Mouse (Mus musculus) left cerebral cortex, adult 11 months (tissue): ENCODE measurements around the gene Ccdc122.
"Not testable (repeated sequence)": the region's sequence is repeated elsewhere in the genome, so short reads cannot be mapped to it uniquely, and the experiment has no call there.

Experiments
- DNase-seq: peaks from one replicate; pipeline ENCODE4 v3.0.0; 2022; ENCODE audit warnings: low spot score

Gene Ccdc122

DNA sequence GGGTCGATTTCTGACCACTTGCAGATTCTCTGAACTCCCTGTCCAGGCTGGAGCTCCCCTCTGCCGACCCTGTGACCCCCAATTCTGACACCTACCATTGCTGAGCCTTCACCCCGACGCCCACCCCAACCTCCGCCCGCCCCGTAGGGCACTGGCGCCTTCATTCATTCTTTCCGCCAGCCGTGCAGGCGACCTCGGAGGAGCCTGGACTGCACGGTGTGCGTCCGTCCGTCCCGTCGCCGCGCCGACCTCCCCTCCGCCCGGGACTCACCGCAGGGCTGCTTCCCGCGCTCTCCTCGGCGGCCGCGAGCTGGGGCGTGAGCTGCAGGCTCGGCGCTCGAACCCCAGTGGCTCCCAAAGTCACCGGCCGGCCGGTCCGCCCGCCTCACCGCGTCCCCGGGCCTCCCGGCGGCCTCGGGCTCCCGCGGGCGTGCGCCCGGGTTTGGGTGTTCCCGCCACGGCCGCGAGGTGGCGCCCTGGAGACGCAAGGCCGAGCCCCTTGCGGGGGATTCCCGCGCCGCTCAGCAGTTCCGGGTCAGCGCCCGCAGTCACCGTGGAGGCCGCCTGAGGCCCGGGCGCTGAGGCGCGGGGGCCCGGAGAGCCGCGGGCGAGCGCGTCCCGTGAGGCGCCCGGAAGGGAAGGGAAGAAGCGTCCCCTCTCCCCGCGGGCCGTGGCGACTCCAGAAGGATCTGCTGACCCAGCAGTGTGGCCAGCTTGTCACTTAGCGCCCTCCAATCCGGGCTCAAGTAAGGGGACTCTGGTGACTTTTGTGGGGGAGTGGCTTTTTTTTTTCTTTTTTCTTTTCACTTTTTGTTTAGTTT is at the start of gene Ccdc122, which contains the start of gene Lacc1:
TSS of gene Ccdc122 (plus strand) at position 547 of the 821 bp plus-strand sequence.
TSS of gene Lacc1 (minus strand) at position 679 of the 821 bp plus-strand sequence.
- peak; percentile 36 for DNase-seq

DNA sequence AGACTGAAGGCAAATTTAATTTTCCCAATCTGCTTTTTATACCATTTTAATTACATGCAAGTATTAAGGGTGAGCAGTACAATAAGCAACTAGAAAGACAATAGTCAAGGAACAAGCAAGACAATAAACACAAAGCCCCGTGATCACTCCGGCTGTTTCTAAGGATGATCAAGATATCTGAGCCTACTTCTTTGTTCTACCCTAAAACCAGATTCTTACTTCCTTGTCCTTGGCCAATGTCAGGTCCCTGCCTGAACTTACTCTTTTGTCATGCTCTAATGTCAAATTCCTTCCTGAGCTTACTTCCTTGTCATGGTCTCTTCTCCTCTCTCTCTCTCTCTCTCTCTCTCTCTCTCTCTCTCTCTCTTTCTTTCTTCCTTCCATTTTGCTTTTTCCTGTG is 46.2 kb upstream of the Ccdc122 start:
- DNase-seq = not testable (repeated sequence)

DNA sequence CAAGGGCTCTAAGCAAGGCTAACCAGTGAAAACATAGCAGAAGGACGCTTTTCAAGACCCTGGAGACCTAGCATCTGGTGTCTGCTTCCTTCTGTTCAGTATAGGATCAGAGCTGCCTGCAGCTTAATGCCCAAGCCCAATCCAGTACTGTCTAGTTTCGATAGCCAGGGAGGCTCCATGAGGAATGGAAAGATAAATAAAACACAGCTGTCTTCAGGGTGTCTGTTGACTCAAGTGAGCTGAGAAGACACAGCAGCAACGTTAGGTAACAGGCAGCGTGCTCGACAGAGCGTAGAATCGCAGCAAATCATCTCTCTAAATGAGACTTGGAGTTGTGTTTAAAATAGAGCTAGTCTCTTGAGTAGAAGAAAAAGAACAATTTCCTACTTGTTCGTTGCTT is 31.8 kb upstream of the Ccdc122 start:
- no peak for DNase-seq

DNA sequence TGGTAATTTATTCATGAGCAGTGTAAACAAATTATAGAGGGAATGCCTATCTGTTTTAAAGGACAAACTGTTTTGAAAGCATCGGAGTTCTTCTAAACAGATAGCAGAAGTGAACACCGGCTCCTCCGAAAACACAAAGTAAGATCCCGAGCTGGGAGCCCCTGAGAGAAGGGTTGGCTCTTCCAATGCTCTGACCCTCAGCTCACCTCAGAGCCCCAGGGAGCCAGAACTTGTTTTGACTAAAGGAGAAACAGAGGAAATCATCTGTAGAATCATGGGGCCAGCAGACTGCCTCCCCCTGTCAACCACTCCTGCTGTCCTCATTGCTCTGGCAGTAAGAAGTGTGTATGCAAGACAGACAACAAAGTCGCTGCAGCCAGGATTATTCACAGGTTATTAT is 31.0 kb upstream of the Ccdc122 start:
- no peak for DNase-seq

DNA sequence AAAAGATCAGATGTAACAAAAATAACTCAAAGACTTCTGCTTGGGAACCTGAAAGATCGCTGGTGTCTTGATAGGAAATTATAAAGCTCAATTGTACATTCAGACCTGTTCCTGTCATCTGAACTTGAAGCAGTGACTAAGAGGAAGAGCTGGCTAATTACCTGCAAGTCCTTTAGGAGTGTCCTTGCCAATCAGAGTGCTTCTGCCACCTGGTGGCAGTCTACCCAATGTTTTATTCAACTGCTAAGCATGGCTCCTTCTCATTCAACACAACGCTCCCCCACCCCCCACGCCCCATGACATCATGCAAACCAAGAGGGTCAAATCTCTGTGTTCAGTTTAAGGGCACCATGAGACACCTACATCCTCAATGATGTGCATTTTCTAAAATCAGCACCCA is 28.3 kb upstream of the Ccdc122 start:
- DNase-seq = peak; percentile 72

DNA sequence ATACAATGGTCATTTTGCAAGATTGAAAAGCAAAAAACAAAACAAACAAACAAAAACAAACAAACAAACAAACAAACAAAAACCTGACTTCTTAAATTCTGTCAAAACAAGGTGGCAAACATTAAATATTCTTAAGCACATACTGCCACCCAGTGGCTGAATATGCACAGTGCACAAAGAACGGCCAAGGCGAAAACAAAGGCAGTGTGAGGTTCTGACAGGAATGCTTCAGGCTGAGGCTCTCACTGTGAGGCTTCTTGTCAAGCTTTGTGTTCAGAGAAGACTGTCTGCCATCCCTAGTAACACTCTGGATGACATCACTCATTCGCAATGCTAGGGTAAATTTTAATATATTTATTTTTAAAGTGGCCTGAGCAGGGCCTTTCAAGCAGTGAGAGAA is 24.8 kb upstream of the Ccdc122 start:
- DNase-seq = peak; percentile 48

DNA sequence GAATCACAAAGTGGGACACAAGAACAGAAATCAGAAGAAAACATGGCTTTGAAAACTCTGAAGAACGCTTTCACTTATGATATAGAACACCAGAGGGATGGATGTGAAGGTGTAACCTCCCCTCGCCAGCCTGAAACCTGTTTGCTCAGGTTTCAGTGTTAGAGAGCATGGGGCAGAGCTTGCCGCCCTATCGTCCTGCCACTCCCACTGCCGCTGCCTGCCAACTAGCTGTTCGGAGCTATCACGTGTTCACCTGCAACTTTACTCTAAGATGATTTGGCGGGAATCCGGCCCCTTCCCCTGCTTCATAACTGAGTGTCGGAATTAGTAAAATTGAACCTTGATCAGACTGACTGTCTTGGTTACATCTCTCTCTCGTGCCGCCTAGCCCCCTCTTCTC is 19.8 kb upstream of the Ccdc122 start:
- not testable (repeated sequence) for DNase-seq

DNA sequence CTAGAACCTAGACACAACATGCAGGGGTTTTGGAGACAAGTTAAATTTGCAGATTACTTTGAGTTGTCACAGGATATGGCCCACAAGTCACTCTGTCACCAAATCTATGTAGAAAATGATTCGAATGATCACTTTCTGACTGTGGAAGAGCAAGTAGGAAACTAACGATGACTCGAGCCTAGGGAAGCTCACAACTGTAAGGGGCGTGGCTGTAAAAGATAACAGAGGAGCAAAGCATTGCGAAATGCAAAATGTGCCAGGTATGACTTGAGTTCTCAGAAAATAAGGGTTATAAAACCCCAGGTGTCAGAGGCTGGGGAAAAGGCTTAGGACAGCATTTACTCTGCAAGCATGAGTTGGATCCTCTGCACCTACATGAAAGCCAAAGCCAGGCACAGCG is 19.4 kb upstream of the Ccdc122 start:
- no peak for DNase-seq

DNA sequence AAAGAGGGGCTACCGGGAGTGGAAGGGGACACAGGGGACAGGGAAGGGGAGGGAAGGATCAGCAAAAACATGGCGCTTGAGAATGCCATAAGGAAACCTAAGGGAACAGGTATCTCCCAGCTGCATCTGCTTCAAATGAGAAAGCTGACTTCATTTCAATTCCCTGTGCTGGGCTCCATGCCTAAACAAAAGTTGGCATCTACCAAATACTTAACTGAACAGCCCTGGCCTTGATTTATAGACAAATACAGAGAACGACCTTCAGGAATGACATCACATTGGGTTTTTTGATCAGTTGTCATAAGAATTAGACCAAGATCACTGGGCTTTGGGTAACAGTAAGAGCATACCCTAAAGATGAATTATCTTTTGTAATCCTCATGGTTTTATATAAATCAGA is 12.1 kb upstream of the Ccdc122 start:
- DNase-seq = no peak

DNA sequence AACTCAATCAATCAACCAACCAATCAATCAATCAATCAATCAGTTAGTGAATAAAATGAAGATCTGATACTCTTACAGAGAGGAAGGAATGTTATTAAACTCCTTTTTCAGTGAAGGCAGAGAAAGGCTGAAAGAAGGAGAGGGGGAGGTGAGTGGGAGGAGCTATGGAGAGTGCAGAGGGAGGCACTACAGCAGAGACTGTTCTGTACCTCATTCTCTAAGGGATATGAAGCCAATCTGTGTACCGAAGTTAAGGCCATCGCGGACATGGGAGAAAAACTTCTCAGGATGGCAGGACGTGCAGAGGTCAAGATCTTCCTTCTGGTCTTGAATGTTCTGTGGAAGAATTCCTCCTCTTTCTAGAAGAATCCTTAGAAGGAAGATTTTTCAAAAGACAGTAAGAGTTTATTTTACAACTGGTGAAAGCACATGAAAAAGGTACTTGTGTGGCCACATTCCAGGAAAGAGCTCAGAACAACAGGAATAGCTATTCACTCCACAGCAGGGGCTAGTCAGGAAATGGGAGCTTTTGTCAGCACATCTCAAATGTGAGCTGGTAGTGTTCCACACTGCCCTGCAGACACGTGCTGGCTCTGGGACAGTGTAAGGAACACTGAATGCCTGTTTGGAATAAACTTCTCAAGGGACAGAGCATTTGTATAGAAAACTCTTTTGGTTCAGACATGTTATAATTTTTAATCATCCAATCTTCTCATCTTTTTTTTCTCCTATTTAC is 7.1 kb upstream of the Ccdc122 start:
- DNase-seq = no peak

DNA sequence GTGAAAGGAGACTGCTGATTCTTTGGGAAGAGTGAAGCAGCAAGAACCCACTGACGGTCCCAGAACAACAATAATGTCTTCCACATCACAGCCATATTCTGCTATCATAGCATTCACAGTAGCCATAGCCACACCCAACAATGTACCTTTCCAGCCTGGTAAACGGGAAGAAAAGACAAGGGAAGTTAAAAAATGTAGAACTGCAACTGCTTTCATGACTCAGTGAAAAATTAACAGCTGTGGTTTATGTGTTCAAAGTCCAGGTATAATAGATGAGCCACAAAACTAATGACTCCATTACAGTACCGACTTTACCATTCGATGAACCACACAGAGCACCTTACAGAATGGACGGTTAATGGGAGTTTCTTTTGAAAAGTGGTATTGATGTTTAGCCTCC is 5.8 kb upstream of the Ccdc122 start:
- no peak for DNase-seq

DNA sequence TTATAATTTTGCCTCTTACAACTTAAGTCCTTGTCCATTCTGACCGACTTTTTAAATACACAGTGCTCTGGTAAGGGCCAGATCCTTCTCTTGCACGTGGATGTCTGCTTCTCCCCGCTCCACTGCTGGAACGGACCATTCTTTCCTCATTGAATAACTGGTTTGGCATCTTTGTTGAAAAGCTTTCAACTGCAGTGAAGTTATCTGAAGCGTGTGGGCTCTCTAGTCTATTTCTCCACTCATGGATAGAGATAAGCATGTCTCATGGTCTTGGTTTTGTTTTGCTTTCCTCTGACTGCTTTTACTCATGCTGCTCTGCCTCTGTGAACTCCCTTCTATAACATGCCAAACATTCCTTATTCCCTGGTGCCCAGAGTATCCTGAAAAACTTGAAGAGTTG is 4.1 kb upstream of the Ccdc122 start:
- no peak for DNase-seq

DNA sequence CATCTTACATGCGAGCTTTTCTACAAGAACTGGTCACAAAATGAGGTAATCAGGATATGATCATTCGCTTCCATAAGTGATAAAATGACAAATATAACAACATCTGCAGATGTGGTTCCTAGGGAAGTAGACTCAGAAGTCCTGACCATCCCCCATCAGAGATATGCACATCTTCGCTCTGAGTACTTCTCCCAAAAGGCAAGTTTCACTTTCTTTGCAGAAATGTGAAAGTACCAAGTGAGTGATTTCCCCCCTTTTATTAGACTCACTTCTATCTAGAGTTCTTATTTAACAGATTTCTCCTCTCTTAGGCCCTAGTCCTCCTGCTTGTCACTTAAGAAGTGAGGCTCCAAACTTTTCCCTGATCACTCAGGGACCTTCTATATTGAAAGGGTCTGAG is 3.2 kb upstream of the Ccdc122 start:
- no peak for DNase-seq

DNA sequence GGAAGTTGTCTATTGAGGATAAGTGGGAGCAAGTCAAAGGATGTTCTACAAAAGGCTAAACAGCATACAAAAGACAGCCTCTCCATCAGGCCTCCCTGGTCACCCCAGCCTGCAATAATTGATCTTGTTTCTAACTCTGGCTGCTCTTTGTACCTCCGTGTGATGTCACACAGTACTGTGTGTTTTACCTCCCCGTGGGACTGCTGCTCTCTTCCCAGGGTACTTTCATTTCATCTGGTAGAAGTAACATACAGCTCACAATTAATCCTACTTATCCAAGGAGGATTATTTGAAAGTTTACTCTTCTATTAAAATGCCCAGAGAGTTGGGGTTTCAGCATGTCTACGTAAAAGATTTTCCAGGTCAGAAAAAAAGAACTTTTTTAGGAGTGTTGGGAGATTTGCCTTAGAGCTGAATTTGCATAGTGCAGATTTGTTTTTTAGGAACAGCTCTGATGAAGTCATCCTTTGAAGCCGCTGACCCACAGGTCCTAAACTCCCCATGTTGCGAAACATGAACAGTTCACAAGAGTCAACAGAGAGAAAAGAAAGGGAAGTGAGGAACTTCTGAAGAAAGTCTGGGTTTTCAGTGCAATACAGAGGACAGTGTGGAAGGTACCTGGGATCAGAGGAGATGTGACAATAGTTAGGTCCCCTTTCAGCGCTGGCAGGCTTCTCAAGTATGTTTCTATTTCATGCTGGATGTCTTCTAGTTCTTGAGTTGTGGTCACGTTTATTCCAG is 2.2 kb upstream of the Ccdc122 start:
- DNase-seq = no peak

DNA sequence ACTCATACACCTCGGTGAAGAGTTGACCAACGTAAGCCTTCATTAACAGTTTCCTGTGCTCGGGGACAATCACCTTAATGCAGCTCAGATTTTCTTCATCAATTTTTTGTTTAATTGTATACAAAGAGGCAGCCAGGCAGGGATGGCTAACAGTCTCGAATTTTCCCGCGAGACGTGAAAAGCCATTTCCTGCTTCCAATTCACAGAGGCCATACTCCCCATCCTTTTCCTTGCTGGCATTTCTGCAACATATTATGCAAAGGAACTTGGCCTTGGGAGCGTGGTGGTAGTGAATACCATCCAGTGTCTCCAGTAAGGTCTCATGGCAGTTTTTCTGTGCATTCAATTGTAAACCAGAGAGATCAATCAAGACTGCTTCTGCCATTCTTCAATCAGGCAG is 1.6 kb upstream of the Ccdc122 start:
- no peak for DNase-seq

DNA sequence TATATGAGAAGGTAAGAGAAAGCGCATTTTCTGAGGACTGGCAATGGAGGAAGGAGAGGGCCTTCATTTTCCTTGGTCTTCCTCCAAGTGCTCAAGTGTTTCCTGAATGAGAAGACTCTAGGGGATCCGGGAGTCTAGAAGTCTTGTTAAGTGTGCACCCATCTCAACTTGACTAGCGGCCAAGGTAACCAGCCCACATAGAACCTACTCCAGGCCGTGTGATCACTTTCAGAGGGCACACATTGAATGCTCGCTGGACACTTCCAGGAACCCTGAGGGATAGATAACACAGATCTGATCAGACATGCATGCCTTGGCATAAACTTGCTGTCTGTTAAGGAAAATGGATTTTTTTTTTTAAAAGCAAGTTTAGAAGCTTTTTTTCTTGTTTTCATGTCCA is 758 bp downstream of the Ccdc122 start:
- no peak for DNase-seq

DNA sequence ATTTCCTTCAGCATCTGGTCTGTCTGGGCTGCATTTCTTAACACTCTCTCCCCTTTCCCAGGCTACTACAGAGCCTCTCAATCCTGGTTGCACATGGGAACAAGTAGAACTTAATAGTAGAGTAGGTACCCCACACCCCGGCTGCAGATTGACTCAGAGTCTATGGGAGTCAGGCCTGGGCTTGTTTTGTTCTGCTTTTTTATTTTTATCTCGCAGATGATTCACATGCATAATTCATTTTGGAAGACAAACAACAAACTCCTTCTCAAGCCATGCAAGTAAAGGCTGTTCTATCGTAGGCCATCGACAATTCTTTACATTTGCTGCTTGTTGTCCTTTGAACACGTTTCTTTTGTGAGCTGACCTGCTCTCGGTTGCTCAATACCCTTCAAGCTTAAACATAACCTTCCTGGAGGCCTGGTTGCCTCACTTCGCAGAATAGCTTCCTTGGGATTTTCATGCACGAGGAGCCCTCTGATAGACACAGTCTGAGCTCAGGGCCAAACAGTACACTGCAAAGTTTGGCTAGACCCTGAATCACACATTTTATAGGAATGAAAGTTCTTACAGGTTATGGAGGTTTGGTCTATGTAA is 1.4 kb downstream of the Ccdc122 start:
- no peak for DNase-seq

DNA sequence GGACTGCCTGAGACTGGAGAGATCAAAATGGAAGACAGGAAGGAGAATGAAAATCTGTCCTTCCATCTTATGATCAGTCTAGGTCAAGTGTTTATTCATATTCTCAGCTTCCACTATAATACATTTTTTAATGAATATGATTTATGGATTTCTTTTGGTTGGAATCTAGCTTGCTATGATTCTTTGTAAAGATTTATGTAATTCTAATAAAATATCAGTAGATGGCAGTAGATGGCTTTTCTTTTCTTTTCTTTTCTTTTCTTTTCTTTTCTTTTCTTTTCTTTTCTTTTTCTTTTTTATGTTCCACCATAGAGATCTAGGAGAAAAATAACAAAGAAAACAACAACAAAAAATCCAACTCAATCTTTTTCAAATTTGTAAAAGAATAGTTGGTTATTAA is 16.7 kb downstream of the Ccdc122 start:
- no peak for DNase-seq

DNA sequence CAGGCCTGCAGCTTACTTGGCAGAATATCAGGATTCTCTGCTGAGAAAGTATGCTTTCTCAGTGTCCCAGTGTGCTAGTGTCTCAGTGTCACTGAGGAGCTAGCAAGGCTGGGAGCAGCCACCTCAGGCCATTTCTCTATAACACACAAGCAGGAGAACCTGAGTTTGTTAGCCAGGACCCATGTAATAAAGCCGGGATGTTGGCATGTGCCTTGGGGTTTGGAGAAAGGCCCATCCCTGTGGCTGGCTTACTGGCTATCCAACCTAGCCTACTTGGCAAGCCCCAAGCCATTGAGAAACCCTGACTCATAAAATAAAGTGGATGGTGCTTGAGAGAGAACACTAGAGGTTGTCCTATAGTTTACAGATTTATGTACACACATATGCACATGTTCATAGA is 32.8 kb downstream of the Ccdc122 start:
- no peak for DNase-seq

DNA sequence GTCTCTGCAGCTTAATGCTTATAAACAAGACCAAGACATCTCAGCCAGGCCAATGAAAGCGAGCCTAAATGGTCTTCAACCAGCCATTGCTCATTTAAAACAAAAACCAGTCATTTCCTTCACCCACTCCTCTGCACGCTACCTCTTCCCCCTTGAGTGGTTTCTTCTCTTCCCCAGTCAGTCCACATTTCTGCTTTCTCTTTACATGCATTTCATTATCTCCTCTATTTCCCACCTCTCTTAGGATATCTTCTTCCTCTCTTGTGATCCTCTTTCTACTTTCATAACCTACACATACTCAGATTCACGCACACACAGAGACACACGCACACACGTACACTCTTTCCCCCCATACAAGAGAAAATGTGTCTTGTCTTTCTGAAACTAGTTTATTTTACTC is 44.7 kb downstream of the Ccdc122 start:
- no peak for DNase-seq

DNA sequence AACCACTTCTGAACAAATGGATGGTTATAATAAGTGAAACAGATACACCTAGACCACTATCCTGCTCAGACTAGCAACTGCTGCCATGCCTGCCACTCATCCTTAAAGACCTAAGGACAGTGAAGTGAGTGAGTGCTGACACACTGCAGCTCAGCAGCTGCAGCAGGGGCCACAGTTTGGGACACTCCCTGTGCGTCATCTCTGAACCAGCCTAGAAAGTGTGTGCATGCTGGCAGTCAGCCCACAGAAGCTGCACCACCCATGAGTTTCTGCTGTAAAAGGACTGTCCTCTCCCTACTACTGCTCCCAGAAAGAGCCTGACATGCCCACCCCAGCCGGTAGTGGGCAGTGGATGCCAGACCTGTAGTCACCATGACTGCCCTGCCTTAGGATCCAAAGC is 63.7 kb downstream of the Ccdc122 start:
- no peak for DNase-seq

DNA sequence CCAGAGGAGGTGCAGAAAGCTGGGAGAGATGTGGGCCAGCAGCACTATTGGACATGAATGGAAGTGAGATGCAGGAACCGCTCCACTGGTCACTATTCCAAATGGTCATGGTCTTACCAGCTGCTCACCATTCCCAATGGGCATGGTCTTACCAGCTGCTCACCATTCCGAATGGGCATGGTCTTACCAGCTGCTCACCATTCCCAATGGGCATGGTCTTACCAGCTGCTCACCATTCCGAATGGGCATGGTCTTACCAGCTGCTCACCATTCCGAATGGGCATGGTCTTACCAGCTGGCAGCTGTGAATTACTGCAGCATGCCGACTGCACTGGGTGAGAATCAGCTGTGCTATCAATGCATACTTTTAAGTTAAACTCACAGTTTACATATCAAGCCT is 74.0 kb downstream of the Ccdc122 start:
- DNase-seq = not testable (repeated sequence)
